Mouse (Mus musculus) liver, postnatal 0 days (tissue): ENCODE measurements around the gene Dnaaf1.

Source experiments
- CTCF ChIP-seq: sonication (generic); IDR thresholded peaks from 2 replicates; pipeline ENCODE4 v1.5.1; 2016; ENCODE audit warnings: antibody characterized with exemption, low read depth
- EP300 ChIP-seq: IDR thresholded peaks from 2 replicates; pipeline ENCODE4 v1.6.1; 2016; ENCODE audit warnings: antibody characterized with exemption, low read depth, mild to moderate bottlenecking

- TF ChIP-seq CTCF: no peak
- TF ChIP-seq EP300: no peak
Observed at GRCm38 (mm10) chr8:119579096-119579495, 4.1 kb downstream of the Dnaaf1 start.
